Mouse (Mus musculus): ENCODE data around the gene Ermap. TPM values are rescaled to one million over a fixed set of nuclear protein-coding genes. Genes with fewer than 3 reads are reported as not detected.

Gene Ermap
- polyA plus RNA-seq, 1 experiment: 0.56 TPM

DNA sequence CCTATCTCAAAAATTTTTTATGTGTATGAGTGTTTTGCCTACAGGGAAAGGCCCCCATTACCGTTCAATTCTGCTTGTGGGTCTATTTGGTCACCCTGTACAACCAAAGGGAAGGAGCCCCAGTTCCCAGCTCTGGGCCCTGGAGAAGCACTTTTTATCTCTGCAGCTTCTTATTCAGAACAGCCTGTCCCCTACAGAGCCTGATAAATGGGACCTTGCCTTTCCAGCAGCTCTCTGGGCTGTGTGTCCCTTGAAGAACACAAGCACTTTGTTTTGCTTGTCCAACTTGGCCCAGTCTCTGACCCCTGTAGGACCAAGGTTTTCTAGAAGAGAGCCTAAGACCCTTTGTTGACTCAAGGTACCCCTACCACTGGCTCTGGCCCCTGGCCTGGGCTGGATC, 60.7 kb downstream of the Ermap start:
- no peak for TF ChIP-seq POLR2A (IDR thresholded peaks at IDR 0.05; ENCODE audit: extremely low read depth, insufficient read depth, low read length)
- no peak for TF ChIP-seq CTCF (IDR thresholded peaks at IDR 0.05; ENCODE audit: extremely low read depth, insufficient read depth, low read length)
- Histone ChIP-seq H3K4me3 (ENCODE audit: insufficient read depth, low read length) (no peak overlapping the region), H3K4me1 (ENCODE audit: control insufficient read depth, insufficient read depth, low read length) (peaks cover 6% of the 10 kb centered on the region), H3K27ac (ENCODE audit: insufficient read depth, low read length) (no peak overlapping the region)

- no peak overlapping the region for H3K4me3 ChIP-seq (ENCODE audit: insufficient read depth, low read length)
- H3K4me1 ChIP-seq (ENCODE audit: control insufficient read depth, insufficient read depth, low read length): peaks cover 6% of the 10 kb centered on the region
- no peak for TF ChIP-seq POLR2A (IDR thresholded peaks at IDR 0.05; ENCODE audit: extremely low read depth, insufficient read depth, low read length)
- no peak for TF ChIP-seq CTCF (IDR thresholded peaks at IDR 0.05; ENCODE audit: extremely low read depth, insufficient read depth, low read length)
- peak overlapping the region; percentile 42; the same call in 1 of the 2 replicates for H3K27ac ChIP-seq (ENCODE audit: insufficient read depth, low read length)
Measured at GRCm38 (mm10) chr4:119128547-119128946, 61.3 kb downstream of the Ermap start.

DNA sequence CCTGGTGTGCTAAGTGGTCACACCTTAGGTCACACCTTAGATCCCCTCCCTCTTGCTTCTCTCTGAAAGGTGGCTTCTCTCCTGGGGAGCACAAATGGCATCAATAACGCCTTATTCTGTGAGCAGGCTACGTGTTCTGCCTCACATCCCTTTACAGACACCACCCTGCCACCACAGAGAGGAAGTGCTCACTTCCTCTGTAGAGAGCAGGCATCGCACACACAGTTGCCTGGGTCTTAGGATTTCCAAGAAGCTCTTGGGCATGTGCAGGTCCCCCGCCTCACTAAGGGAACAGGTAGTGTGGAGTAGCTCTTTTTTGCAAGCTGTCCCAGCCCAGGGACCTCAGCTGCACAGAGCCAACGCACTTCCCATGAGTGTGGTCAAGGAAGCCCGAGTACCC, 62.6 kb downstream of the Ermap start:
- H3K4me1 ChIP-seq (ENCODE audit: control insufficient read depth, insufficient read depth, low read length): peaks cover 6% of the 10 kb centered on the region
- no peak overlapping the region for H3K4me3 ChIP-seq (ENCODE audit: insufficient read depth, low read length)
- H3K27ac ChIP-seq (ENCODE audit: insufficient read depth, low read length): no peak overlapping the region
- TF ChIP-seq POLR2A (IDR thresholded peaks at IDR 0.05; ENCODE audit: extremely low read depth, insufficient read depth, low read length) (no peak), CTCF (IDR thresholded peaks at IDR 0.05; ENCODE audit: extremely low read depth, insufficient read depth, low read length) (no peak)

DNA sequence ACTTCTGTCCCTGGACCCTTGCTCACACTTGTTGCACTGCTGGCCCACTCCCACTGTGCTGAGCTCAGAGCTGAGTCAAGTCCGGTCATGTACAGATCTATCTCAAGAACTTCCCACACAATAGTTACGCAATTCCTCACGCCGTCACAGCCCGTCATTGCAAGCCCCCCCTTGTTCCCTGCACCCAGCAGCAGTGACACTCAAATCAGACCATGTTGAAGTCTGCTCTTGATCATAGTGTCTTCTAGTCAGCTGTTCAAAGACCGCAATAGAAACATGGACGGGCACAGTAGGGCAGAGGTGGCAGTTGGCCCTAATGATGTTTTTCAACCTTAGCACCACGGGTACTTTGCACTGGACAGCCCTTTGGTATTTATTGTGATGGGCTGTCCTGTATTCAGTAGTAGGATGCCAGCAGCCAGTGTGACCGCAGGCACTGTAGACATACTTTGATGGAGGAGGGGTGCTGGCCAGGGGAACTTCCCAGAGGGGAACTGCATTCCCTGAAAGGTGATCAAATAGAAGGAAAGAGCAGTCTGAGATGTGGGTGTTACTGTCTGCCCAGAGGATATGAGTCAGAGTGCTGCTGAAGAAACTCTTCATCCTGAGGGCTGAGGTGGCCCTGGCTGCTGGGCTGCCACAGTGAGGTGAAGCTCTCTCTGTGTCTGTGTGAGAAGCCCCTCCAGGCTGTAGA, 64.1 kb downstream of the Ermap start:
- no peak for TF ChIP-seq CTCF (IDR thresholded peaks at IDR 0.05; ENCODE audit: extremely low read depth, insufficient read depth, low read length)
- TF ChIP-seq POLR2A (IDR thresholded peaks at IDR 0.05; ENCODE audit: extremely low read depth, insufficient read depth, low read length): no peak
- H3K4me1 ChIP-seq (ENCODE audit: control insufficient read depth, insufficient read depth, low read length): peaks cover 6% of the 10 kb centered on the region
- no peak overlapping the region for H3K27ac ChIP-seq (ENCODE audit: insufficient read depth, low read length)
- H3K4me3 ChIP-seq (ENCODE audit: insufficient read depth, low read length): no peak overlapping the region

Other genes with a start within 250 kb of the Ermap start
- 0.10 and 0.17 TPM in 2 replicates for gene Lao1, start 228.4 kb downstream of the Ermap start, polyA plus RNA-seq (2012; rRNA removed)
- 112 and 125 TPM in 2 replicates for gene Slc2a1, start 81.3 kb downstream of the Ermap start, polyA plus RNA-seq (2012; rRNA removed)
- gene Zfp691, start 15.8 kb downstream of the Ermap start, polyA plus RNA-seq (2012; rRNA removed): 8.1 and 8.8 TPM in 2 replicates
- gene Svbp, start 5.3 kb upstream of the Ermap start, polyA plus RNA-seq (2012; rRNA removed): 29.2 and 29.9 TPM in 2 replicates
- gene Tmem269, start 28.2 kb upstream of the Ermap start, polyA plus RNA-seq (2012; rRNA removed): 1.2 TPM in 2 replicates
- 13.0 TPM in 2 replicates for gene AU022252, start 42.7 kb upstream of the Ermap start, polyA plus RNA-seq (2012; rRNA removed)
- gene P3h1, start 42.9 kb upstream of the Ermap start, polyA plus RNA-seq (2012; rRNA removed): 10.6 and 10.8 TPM in 2 replicates
- gene Cldn19, start 65.4 kb upstream of the Ermap start, polyA plus RNA-seq (2012; rRNA removed): 0.32 and 0.58 TPM in 2 replicates
- 226 and 233 TPM in 2 replicates for gene Ybx1, start 104.6 kb upstream of the Ermap start, polyA plus RNA-seq (2012; rRNA removed)
- gene Ppih, start 130.5 kb upstream of the Ermap start, polyA plus RNA-seq (2012; rRNA removed): 21.6 and 24.5 TPM in 2 replicates
- gene Ccdc30, start 225.5 kb upstream of the Ermap start, polyA plus RNA-seq (2012; rRNA removed): 15.1 and 15.3 TPM in 2 replicates
- gene Ppcs, start 232.4 kb upstream of the Ermap start, polyA plus RNA-seq (2012; rRNA removed): 9.6 and 10.2 TPM in 2 replicates
- 0.32 and 0.48 TPM in 2 replicates for gene Zmynd12, start 232.8 kb upstream of the Ermap start, polyA plus RNA-seq (2012; rRNA removed)

All from cortical plate, adult 2 months (tissue).